Mouse (Mus musculus) fibroblast of lung, adult 2 months (primary cell): Measurements from ENCODE around the gene Olfm2.

Experiments
- DNase-seq: peaks from one replicate; pipeline ENCODE4 v3.0.0-alpha.2; 2011; ENCODE audit warnings: low read depth

The Olfm2 gene

DNA sequence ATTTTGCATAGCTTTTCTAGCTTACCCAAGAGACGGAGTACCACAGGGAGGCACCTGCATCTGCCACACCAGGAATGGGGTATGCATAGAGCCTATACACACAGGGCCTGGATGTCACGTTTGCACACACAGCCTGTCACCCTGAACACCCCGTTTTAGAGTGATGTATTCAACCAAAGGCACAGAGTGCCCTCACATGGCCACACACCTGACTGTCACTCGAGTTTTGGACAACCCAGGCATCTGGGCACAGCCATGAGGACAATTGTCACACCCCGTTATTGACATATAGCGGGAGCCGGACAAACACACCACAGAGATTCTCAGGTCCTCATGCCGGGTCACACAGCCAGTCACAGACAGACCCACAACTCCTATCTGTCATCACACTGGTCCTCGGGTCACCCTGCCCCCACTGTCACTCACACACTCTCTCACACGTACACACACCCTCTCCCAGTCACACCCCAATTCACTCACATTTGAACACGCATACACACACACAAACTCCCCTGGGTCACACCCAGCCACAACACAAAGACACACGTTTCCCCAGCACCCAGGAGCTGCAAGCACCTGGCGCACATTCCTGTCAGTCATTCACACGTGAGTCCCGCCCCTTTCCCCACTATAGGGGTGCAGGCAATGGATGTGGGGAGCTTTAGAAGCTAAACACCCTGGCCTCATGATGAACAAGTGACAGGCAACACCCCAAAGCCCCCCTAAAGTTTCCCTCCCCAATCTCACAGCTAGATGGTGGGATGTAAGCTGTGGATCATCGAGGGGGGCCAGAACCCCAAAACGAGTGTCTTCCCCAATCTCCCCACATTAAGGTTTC lies 801 bp downstream of the Olfm2 start:
- no peak for DNase-seq

DNA sequence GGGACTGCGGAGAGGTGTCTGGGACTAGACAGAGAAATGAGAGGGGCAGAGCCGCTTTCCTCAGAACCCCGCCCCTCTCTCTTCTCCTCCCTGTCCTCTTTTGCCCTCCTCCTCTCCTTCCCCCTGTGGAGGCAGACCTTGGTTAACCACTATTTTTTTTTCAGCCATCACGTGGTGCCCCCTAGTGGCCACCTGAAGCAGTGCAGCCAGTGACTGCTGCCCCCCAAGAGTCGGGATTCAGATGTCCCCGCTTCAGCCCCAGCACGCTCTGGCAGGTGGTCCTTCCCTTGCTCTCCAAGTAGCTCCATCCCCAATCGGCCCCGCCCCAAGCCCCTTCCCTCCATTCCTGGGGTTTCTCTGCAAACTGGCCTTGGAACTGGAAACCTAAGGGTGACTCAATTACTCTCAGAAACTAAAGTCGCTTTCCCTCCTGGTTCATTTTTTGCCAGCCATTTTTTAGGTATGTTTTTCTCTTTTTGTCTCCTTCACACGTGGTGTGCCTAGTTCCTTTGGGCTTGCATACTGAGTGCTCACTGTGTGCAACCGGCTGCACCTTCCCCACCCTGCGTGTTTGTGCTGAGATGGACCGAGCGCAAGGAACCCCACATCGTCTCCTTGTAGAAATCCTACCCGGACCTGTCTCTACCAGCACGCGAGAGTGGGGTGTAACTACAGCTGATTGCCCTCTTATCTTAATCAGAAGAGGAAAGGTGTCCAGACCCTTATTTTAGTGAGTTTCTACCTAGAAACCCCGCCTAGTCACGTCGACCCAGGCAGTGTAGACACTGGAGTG lies 2.0 kb downstream of the Olfm2 start:
- no peak for DNase-seq

DNA sequence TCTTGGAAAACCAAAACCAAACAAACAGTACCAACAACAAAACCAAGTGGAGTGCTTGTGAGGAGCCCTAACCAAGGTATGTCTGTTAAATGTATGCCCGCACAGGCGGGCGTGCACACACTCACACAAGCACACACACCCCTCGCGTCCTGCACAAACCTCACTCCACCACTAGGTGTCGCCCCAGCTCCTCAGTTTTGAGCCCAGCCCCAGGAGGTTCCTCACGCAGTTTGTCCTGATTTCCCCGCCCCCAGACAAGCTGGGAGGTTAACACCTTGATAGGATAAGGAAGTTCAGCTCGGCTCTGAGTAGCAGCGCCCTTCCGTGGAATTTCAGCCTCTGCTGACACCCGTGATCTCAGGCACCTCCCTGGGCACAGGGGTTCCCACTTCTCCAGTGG lies 5.7 kb downstream of the Olfm2 start:
- DNase-seq = peak; percentile 77

DNA sequence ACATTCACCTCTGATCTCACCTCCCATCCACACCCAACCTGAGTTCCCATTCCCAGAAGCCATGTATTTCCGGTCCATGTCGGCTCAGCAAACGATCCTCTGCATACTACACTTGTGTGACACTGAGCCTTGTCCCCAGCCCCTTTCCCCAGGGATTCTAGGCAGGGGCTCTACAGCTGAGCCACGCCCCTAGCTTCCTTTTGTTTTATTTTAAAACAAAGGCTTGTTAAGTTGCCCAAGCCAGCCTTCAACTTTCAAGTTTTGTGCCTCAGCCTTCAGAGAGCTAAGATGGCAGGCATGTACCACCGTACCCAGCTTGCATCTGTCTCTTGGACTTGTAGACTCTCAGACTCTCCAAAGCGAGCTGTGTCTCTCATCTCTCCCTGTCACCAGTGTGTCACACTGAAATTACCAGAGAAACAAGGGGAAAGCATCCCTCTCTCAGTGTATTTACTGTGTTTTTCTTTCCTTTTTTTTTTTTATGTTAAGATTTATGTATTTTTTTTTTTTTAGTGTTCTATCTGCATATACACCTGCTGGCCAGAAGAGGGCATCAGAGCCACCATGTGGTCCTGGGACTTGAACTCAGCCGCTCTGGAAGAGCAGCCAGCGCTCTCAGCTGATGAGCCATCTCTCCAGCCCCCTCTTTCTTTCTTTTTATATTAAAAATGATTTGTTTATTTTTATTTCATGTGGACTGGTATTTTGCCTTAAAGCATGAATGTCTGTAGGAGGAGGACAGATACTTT lies 7.7 kb downstream of the Olfm2 start:
- no peak for DNase-seq

GRCm38 (mm10) chr9:20737227-20737626 lies 8.9 kb downstream of the Olfm2 start:
- no peak for DNase-seq

DNA sequence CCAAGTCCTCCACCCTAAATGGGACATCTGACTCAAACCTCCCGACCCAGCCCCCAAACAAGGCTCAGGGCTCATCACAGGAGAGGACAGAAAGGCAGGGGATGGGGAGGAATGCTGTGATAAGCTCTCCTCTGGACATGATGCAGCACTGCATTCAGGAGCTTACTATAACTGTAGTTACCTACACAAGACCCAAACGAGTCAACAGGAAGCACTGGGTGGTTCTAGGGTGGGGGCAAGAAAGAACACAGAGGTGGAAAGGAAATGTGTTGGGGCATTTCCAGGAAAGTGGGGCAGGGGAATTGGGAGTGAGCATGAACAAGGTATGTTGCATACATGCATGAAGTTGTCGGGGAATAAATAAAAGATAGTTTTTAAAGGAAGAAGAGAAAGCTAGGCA lies 11.5 kb downstream of the Olfm2 start:
- DNase-seq = no peak

GRCm38 (mm10) chr9:20731797-20732196 lies 14.4 kb downstream of the Olfm2 start:
- DNase-seq = no peak

DNA sequence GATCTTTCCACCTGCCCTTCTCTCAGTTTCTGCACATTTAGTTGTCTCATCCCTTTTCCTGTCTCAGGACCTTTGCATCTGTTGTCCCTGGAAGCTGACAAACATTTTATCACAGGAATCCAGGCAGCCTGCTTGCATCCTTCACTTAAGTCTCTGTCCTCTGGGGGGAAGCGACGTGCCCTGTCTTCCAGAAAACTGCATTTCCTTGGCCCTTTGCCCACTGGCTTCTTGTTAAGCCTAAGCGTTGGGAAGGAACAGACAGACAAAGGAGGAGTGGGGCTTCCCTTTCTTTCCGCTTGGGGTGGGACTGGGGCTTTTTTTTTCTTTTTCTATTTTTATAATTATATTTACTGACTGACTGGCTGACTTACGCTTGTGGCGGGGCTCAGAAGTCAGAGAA lies 16.7 kb downstream of the Olfm2 start:
- no peak for DNase-seq

GRCm38 (mm10) chr9:20727601-20728113 lies 18.5 kb downstream of the Olfm2 start:
- DNase-seq = peak; percentile 36

DNA sequence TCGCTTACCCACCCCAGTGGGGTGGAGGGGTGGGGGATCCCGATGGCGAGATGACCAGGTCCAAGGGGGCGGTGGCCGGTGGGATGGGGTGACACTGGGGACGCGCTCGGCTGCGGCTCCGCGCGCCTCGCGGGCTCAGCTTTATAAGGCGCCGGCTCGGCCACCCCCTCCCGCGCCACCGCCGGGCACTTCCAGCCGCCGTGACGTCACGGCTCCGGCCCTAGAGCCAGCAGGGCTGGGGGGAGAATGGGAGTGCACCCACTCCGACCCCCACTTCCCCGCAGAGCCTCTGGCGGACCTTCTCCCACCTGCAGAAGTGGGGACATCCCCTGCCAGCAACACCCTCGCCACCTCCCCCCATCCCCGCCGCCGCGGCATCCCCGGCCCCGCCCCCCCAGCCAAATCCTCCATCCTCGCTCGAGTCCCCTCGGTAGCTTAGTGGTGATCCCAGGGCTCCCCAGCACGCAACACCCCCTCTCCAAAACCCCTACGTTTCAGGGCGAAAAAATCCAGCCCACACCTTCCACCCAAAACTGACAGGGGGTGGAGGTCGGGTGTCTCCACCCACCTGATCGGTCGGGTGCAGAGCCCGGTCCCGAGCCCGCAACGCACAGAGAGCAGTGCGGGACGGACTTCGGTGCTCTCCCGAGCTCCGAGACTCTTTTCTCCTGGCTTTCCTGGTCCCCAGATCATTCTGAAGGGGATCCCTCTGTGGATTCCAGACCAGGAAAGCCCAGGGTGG lies 19.1 kb downstream of the Olfm2 start:
- no peak for DNase-seq

- no peak for DNase-seq
Measured at GRCm38 (mm10) chr9:20726134-20726858, 19.9 kb downstream of the Olfm2 start.

GRCm38 (mm10) chr9:20721582-20721981 lies 24.6 kb downstream of the Olfm2 start:
- no peak for DNase-seq

DNA sequence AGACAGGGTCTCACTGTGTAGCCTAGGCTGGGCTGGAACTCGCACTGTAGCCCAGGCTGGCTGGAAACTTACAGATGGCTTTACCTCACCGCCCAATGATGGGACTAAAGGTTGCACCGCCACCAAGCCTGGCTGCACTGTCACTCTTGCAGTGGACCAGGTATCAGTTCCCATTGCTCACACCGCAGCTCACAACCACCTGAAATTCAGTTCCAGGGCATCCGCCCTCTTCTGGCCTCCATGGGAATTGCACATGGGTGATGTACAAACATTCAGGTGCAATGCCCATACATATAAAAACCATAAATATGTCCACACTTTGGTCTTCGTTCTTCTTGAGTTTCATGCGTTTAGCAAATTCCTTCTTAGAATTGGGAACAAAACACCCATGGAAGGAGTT lies 30.8 kb downstream of the Olfm2 start:
- DNase-seq = no peak

GRCm38 (mm10) chr9:20713478-20713987 lies 32.6 kb downstream of the Olfm2 start:
- DNase-seq = no peak

DNA sequence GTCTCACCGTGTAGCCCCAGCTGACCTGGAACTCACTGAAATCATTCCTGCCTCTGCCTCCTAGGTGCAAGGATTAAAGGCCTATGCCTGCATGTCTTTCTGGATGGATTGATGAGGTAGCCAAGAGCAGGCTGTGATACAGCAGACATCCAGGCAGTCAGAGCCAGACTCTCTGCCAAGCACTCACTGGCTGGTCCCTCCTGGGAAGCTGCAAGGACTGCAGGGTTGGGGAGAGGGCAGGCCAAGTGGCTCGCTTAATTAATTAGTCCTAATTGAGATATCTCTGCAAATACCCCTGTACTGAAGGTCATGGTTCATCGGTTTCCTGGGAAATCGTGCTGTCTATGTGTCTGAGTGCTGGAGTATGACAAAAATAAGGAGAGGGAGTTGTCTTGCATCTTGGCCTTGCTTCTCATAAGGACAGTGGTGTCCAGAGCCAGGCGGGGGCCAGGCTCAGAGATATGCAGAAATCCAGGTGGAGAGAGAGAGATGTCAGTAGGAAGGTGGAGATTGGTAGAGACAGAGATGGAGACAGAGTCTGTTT lies 33.1 kb downstream of the Olfm2 start:
- DNase-seq = no peak

DNA sequence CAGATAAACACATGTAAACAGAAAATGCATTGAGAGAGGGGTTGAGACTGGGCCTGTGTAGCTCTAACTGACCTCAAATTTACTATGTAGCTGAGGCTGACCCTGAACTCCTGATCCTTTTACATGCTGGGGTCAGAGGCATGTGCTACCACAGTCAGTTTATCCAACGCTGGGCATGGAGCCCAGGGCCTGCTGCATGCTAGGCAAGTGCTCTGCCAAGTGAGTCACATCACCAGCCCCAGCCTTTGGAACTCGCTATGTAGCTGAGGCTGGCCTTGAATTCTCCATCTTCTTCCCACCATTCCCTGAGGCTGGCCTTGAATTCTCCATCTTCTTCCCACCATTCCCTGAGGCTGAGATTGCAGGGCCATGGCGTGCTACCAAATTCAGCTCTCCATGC lies 35.7 kb downstream of the Olfm2 start:
- DNase-seq = peak; percentile 15

DNA sequence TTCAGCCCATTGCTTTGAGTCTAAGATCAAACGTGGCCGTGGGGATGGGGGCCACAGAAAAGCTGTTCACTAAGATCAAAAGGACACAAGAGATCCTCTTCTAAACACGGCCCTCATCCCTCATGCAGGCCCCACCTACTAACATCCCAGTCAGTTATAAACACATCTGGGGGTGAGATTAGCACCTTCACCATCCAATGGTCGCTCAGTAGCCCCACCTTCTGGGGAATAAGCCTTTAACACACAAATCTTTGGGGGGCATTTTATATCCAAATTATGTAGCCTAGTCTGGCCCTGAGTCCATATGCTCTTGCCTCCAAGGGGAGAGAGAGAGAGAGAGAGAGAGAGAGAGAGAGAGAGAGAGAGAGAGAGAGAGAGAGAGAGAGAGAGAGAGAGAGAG lies 40.2 kb downstream of the Olfm2 start:
- no peak for DNase-seq

- no peak for DNase-seq
Measured at GRCm38 (mm10) chr9:20705420-20705819, 40.7 kb downstream of the Olfm2 start.

DNA sequence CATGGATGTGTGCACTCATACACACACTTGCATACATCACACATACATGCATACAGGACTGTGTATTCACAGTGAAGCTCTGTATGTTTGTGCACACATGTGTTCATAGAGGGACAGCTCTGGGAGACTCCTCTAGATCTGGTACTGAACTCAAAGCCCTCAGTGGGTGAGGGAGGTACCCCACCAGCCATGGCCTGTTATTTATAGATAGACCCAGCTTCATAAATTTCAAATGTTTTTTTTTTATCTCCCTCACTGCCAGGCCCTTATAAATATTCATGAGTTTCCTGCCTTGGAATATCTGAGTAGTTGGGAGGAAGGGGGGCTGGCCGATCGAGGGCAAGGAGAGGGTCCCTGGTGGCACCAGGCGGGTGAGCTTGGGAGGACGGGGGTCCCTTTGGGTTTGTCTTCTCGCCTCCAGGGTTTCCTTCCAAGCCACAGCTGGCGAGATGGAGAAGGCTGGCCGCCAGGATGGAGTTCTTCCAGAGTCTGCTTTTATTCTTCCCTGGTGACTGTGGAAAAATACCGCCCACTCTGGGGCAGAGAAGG lies 42.2 kb downstream of the Olfm2 start:
- no peak for DNase-seq

GRCm38 (mm10) chr9:20697466-20697865 lies 48.7 kb downstream of the Olfm2 start:
- no peak for DNase-seq
